Mouse (Mus musculus) lung, postnatal 0 days (tissue): ENCODE measurements around the gene Abtb1.

ENCODE experiments used
- CTCF ChIP-seq: IDR thresholded peaks from 2 replicates; pipeline ENCODE4 v1.5.1; 2016; ENCODE audit warnings: antibody characterized with exemption, mild to moderate bottlenecking
- EP300 ChIP-seq: IDR thresholded peaks from 2 replicates; pipeline ENCODE4 v1.6.1; 2016; ENCODE audit warnings: antibody characterized with exemption, mild to moderate bottlenecking, control low read depth

DNA sequence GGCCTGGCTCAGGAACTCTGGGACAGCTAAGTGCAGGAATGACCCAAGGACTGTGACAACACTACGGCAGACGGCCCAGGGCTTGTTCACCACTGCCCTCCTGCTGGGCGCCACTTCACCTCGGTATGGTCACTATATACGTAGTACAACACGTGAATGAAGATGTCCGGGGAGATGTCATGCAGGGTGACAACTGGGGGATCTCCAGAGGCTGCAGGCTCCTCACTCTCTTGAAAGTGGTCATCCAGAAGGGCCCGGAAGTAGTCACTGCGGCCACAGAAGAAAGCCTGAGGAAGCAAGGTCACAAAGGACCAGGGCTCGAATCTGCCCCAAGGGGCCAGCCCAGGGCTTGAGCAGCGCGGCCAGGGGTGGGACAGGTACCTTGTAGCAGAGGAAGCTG lies 3.8 kb downstream of the Abtb1 start:
- TF ChIP-seq CTCF = no peak
- TF ChIP-seq EP300 = no peak
